Mouse (Mus musculus): ENCODE measurements around the gene Pcdh15. TPM values are rescaled to one million over a fixed set of nuclear protein-coding genes. Genes with fewer than 3 reads are reported as not detected.

Pcdh15 gene
- polyA plus RNA-seq, 1 experiment from 2014 or later: 2.9 TPM

DNA sequence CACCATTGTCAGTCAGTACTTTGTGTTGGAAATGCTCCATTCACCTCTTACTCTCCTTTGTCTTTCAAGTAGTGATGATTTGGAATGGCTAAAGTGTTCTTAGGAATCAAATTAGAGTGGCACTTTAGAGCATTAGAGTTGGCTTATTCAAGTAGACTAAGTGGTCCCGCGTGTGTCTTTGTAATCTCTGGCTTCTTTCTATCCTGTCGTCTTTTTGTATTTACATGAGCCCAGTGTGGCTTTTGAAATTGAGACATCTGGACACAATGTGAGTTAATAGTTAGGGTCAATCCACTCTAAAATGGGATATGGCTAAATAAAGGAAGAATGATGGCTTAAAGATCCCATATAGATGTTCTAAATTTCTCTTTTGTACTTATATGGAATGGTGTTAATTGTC lies 800.0 kb downstream of the Pcdh15 start:
- 64% methylated on average over 3 of the region's 3 CpGs for WGBS
- H3K36me3 ChIP-seq: no peaks in the 10 kb centered on the region
- no peaks in the 10 kb centered on the region for H3K9me3 ChIP-seq (replicated peaks)
- no peak overlapping the region for H3K27ac ChIP-seq (replicated peaks)
- H3K4me3 ChIP-seq (replicated peaks): no peak overlapping the region
- ATAC-seq (ENCODE audit: insufficient number of reproducible peaks, low FRiP score, low TSS enrichment, low read depth): no peak
- H3K4me1 ChIP-seq: no peaks in the 10 kb centered on the region
- H3K9ac ChIP-seq: no peak overlapping the region
- H3K27me3 ChIP-seq: no peaks in the 10 kb centered on the region
- no peak overlapping the region for H3K4me2 ChIP-seq (replicated peaks)

GRCm38 (mm10) chr10:73907626-73908025 lies 808.5 kb downstream of the Pcdh15 start:
- Histone ChIP-seq H3K36me3 (no peaks in the 10 kb centered on the region), H3K27ac (replicated peaks) (no peak overlapping the region), H3K4me1 (no peaks in the 10 kb centered on the region), H3K27me3 (no peaks in the 10 kb centered on the region), H3K4me2 (replicated peaks) (no peak overlapping the region), H3K9me3 (replicated peaks) (no peaks in the 10 kb centered on the region), H3K9ac (no peak overlapping the region), H3K4me3 (replicated peaks) (no peak overlapping the region)
- 59% methylated on average over 1 of the region's 1 CpGs for WGBS
- ATAC-seq (ENCODE audit: insufficient number of reproducible peaks, low FRiP score, low TSS enrichment, low read depth): no peak

DNA sequence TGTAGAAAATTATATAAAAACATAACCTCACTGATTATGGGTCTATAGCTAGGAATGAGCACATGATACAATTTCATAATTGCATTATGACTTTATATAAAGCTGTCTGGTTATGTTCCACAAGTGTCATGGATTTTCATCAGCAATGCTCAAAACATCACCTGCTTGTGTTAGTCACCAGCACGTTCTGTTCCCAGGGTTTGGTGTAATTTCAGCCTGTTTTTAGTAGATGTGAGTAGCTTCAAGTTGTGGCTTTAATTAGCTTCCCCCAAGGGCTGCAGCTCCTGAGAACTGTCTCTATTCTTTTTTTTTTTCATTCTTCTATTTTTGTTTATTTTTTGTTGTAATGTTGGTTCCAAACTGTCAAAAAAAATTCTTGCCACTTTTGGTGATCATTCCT lies 809.4 kb downstream of the Pcdh15 start:
- ATAC-seq (ENCODE audit: insufficient number of reproducible peaks, low FRiP score, low TSS enrichment, low read depth): no peak
- no peaks in the 10 kb centered on the region for H3K9me3 ChIP-seq (replicated peaks)
- H3K4me3 ChIP-seq (replicated peaks): no peak overlapping the region
- H3K36me3 ChIP-seq: no peaks in the 10 kb centered on the region
- H3K27ac ChIP-seq (replicated peaks): no peak overlapping the region
- H3K27me3 ChIP-seq: no peaks in the 10 kb centered on the region
- 44% methylated on average over 1 of the region's 1 CpGs for WGBS
- H3K9ac ChIP-seq: no peak overlapping the region
- no peaks in the 10 kb centered on the region for H3K4me1 ChIP-seq
- H3K4me2 ChIP-seq (replicated peaks): no peak overlapping the region

DNA sequence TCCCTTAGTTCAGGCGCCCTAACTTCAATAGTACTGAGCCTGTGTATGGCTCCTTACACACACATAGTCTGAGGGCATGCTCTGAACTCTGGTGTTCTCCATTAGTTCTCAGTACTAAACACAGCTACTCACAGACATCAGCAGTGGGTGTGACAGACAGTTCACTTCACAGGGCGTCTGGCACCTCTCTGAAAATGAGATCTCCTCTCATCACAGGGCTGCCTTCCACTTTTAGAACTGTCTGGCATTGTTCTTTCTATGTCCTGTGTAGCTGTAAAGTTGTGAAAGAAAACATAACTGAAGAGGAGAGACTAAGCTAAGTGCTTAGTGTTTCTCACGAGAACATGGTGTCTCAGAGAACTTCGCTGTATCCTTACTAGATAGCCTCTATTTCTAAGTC lies 816.0 kb downstream of the Pcdh15 start:
- no peak for ATAC-seq (ENCODE audit: insufficient number of reproducible peaks, low FRiP score, low TSS enrichment, low read depth)
- H3K36me3 ChIP-seq: no peaks in the 10 kb centered on the region
- 83% methylated on average over 4 of the region's 4 CpGs for WGBS
- H3K4me3 ChIP-seq (replicated peaks): no peak overlapping the region
- no peak overlapping the region for H3K4me2 ChIP-seq (replicated peaks)
- H3K9me3 ChIP-seq (replicated peaks): no peaks in the 10 kb centered on the region
- H3K27ac ChIP-seq (replicated peaks): no peak overlapping the region
- H3K27me3 ChIP-seq: no peaks in the 10 kb centered on the region
- H3K4me1 ChIP-seq: no peaks in the 10 kb centered on the region
- H3K9ac ChIP-seq: no peak overlapping the region

GRCm38 (mm10) chr10:73921579-73921978 lies 822.4 kb downstream of the Pcdh15 start:
- WGBS: 59% methylated on average over 3 of the region's 3 CpGs
- Histone ChIP-seq H3K9me3 (replicated peaks) (no peaks in the 10 kb centered on the region), H3K4me3 (replicated peaks) (no peak overlapping the region), H3K27me3 (no peaks in the 10 kb centered on the region), H3K36me3 (no peaks in the 10 kb centered on the region), H3K4me2 (replicated peaks) (no peak overlapping the region), H3K27ac (replicated peaks) (no peak overlapping the region), H3K4me1 (no peaks in the 10 kb centered on the region), H3K9ac (no peak overlapping the region)
- ATAC-seq (ENCODE audit: insufficient number of reproducible peaks, low FRiP score, low TSS enrichment, low read depth): no peak

GRCm38 (mm10) chr10:73928672-73929071 lies 829.5 kb downstream of the Pcdh15 start:
- no peaks in the 10 kb centered on the region for H3K9me3 ChIP-seq (replicated peaks)
- H3K4me1 ChIP-seq: no peaks in the 10 kb centered on the region
- no peak overlapping the region for H3K27ac ChIP-seq (replicated peaks)
- no peak overlapping the region for H3K9ac ChIP-seq
- no peak overlapping the region for H3K4me3 ChIP-seq (replicated peaks)
- no peaks in the 10 kb centered on the region for H3K36me3 ChIP-seq
- H3K27me3 ChIP-seq: no peaks in the 10 kb centered on the region
- ATAC-seq (ENCODE audit: insufficient number of reproducible peaks, low FRiP score, low TSS enrichment, low read depth): no peak
- 48% methylated on average over 1 of the region's 1 CpGs for WGBS
- no peak overlapping the region for H3K4me2 ChIP-seq (replicated peaks)

- Histone ChIP-seq H3K4me3 (replicated peaks) (no peak overlapping the region), H3K4me1 (no peaks in the 10 kb centered on the region), H3K36me3 (no peaks in the 10 kb centered on the region), H3K9me3 (replicated peaks) (no peaks in the 10 kb centered on the region), H3K4me2 (replicated peaks) (0 out of 2 replicates have a peak overlapping the region, but pooled peaks have one; percentile 4), H3K27me3 (no peaks in the 10 kb centered on the region), H3K9ac (no peak overlapping the region), H3K27ac (replicated peaks) (no peak overlapping the region)
- no peak for ATAC-seq (ENCODE audit: insufficient number of reproducible peaks, low FRiP score, low TSS enrichment, low read depth)
- WGBS: 18% methylated on average over 5 of the region's 5 CpGs
Observed at GRCm38 (mm10) chr10:73929718-73930117, 830.6 kb downstream of the Pcdh15 start.

DNA sequence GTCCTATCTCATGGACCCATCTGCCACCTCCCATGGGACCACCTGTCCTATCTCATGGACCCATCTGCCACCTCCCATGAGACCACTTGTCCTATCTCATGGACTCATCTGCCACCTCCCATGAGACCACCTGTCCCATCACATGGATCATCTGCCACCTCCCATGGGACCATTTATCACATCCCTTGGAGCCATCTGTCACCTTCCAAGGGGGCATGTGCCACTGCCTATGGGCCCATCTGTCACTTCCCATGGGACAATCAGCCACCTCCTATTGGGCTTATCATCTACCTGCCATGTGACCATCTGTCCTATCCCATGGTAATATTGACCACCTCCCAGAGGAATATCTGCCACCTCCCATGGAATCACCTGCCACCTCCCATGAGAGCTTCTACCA lies 832.0 kb downstream of the Pcdh15 start:
- Histone ChIP-seq H3K4me3 (replicated peaks) (no peak overlapping the region), H3K27ac (replicated peaks) (no peak overlapping the region), H3K9ac (no peak overlapping the region), H3K27me3 (no peaks in the 10 kb centered on the region), H3K36me3 (no peaks in the 10 kb centered on the region), H3K4me1 (no peaks in the 10 kb centered on the region), H3K9me3 (replicated peaks) (no peaks in the 10 kb centered on the region), H3K4me2 (replicated peaks) (no peak overlapping the region)
- ATAC-seq (ENCODE audit: insufficient number of reproducible peaks, low FRiP score, low TSS enrichment, low read depth): no peak

DNA sequence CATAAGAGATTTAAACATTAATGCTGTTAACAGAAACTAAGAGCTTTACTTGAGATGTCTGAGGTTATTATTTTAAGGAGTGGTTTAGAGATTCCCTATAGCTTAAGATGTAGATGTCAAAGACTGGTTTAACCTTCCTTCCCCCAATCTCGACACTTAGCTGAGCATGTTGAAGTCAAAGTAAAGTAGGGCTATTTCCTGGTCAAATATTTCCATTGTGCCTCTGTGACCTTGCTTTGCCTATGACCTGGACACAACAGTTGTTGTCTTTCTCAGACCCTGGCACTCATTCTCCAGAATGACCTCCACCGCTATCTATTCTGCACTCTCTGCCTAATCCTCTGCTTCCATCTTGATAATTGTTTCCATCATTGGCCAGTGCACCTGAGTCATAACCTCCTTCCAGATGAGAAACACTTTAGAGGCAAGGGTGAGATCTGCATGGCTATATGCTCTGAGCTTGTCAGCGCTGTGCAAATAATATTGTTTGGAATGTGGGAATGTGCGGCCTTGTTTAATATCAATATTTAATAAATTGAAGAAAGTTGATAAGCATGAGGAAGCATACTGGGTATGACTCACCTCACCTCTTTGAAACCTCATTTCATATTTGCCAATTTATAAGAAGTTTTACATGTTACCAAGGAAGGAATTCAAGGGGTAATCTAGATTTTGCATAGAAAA lies 833.0 kb downstream of the Pcdh15 start:
- Histone ChIP-seq H3K4me1 (no peaks in the 10 kb centered on the region), H3K9ac (no peak overlapping the region), H3K4me2 (replicated peaks) (no peak overlapping the region), H3K27me3 (no peaks in the 10 kb centered on the region), H3K4me3 (replicated peaks) (no peak overlapping the region), H3K27ac (replicated peaks) (no peak overlapping the region), H3K9me3 (replicated peaks) (no peaks in the 10 kb centered on the region), H3K36me3 (no peaks in the 10 kb centered on the region)
- 89% methylated on average over 4 of the region's 4 CpGs for WGBS
- no peak for ATAC-seq (ENCODE audit: insufficient number of reproducible peaks, low FRiP score, low TSS enrichment, low read depth)

GRCm38 (mm10) chr10:73936121-73936520 lies 837.0 kb downstream of the Pcdh15 start:
- no peaks in the 10 kb centered on the region for H3K27me3 ChIP-seq
- H3K36me3 ChIP-seq: no peaks in the 10 kb centered on the region
- no peak overlapping the region for H3K4me3 ChIP-seq (replicated peaks)
- 57% methylated on average over 5 of the region's 5 CpGs for WGBS
- no peaks in the 10 kb centered on the region for H3K4me1 ChIP-seq
- ATAC-seq (ENCODE audit: insufficient number of reproducible peaks, low FRiP score, low TSS enrichment, low read depth): no peak
- no peak overlapping the region for H3K9ac ChIP-seq
- H3K4me2 ChIP-seq (replicated peaks): no peak overlapping the region
- no peak overlapping the region for H3K27ac ChIP-seq (replicated peaks)
- H3K9me3 ChIP-seq (replicated peaks): no peaks in the 10 kb centered on the region

DNA sequence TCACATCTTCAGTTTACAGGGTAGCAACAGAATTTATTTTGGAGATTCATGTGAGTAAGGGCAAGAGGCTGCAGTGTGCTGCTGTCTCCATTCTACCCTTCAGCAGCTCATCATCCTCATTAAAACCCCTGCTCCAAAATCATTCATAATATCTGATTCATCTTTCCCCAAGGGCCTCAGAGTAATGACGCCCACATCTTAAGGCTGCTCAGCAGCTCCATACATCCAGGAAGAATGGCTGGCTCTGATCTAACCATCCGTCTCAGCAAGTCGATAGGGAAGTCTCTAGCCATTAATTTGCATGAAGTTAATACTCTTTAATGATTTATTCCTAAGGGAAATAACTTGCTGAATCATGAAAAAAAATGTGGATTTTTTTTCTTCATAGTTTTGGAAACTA lies 839.8 kb downstream of the Pcdh15 start:
- H3K9me3 ChIP-seq (replicated peaks): no peaks in the 10 kb centered on the region
- H3K36me3 ChIP-seq: no peaks in the 10 kb centered on the region
- no peaks in the 10 kb centered on the region for H3K4me1 ChIP-seq
- no peaks in the 10 kb centered on the region for H3K27me3 ChIP-seq
- ATAC-seq (ENCODE audit: insufficient number of reproducible peaks, low FRiP score, low TSS enrichment, low read depth): no peak
- H3K27ac ChIP-seq (replicated peaks): no peak overlapping the region
- WGBS: 56% methylated on average over 3 of the region's 3 CpGs
- no peak overlapping the region for H3K9ac ChIP-seq
- H3K4me2 ChIP-seq (replicated peaks): no peak overlapping the region
- H3K4me3 ChIP-seq (replicated peaks): no peak overlapping the region

GRCm38 (mm10) chr10:73947799-73948198 lies 848.7 kb downstream of the Pcdh15 start:
- H3K4me3 ChIP-seq (replicated peaks): no peak overlapping the region
- ATAC-seq (ENCODE audit: insufficient number of reproducible peaks, low FRiP score, low TSS enrichment, low read depth): no peak
- H3K9ac ChIP-seq: no peak overlapping the region
- no peaks in the 10 kb centered on the region for H3K4me1 ChIP-seq
- no peaks in the 10 kb centered on the region for H3K27me3 ChIP-seq
- H3K27ac ChIP-seq (replicated peaks): no peak overlapping the region
- no peak overlapping the region for H3K4me2 ChIP-seq (replicated peaks)
- H3K9me3 ChIP-seq (replicated peaks): no peaks in the 10 kb centered on the region
- 62% methylated on average over 2 of the region's 2 CpGs for WGBS
- no peaks in the 10 kb centered on the region for H3K36me3 ChIP-seq

All from embryonic facial prominence, embryonic 15.5 days (tissue).